Mouse (Mus musculus): ENCODE measurements around the gene Arhgef10l. TPM values are rescaled to one million over a fixed set of nuclear protein-coding genes. Genes with fewer than 3 reads are reported as not detected.

Arhgef10l gene
- polyA plus RNA-seq, 1 experiment = 26.0 TPM

DNA sequence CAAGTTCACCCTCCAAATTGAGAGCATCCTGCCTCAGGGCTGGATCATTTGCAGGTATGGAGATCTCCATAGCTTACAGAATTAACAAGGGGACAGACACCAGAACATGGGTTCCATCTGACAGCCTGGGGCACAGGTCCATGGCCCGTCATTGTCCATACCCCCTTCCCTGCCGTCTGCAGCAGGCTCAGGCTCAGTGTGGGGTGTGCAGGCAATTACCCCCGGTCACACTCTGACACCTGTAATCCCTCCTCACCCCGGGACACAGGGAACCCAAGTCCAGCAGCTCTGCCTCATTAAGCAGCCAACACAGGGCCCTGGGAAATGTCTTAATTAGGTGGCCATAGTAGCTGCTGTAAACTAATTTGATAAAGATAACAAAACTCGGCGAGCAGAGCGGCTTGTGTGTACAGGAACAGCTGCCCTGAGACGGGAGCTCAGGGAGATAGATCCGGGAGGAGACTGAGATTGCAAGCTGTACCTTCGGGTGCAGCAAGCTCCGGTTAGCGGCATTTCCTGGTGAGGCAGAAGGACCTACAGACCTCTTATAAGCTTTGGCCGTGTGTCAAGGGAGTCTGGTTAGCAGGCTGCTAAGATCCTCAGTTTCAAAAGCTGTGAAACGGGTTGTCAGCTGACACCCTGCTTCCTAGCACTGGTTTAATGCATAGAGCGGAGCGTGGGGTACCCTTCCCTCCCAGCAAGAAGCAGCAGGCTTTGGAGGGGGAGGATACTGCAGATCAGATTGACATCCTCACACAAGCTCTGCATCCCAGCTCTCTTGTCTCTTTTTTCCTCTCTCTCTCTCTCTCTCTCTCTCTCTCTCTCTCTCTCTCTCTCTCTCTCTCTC, 161.5 kb downstream of the Arhgef10l start:
- H3K27ac ChIP-seq (ENCODE audit: control insufficient read depth, insufficient read depth, low read length) = no peak overlapping the region
- no peak overlapping the region for H3K4me3 ChIP-seq (ENCODE audit: control insufficient read depth, insufficient read depth, low read length)
- TF ChIP-seq CTCF (IDR thresholded peaks at IDR 0.05; ENCODE audit: borderline replicate concordance, control insufficient read depth, extremely low read depth, insufficient read depth, low read length, poor library complexity) = no peak
- no peak for TF ChIP-seq POLR2A (IDR thresholded peaks at IDR 0.05; ENCODE audit: control insufficient read depth, extremely low read depth, insufficient read depth, low read length, poor library complexity)
- no peaks in the 10 kb centered on the region for H3K27me3 ChIP-seq (ENCODE audit: control insufficient read depth, insufficient read depth, low read length)
- no peaks in the 10 kb centered on the region for H3K4me1 ChIP-seq (replicated peaks; ENCODE audit: control insufficient read depth, insufficient read depth, low read length)
- no peak for DNase-seq
- H3K36me3 ChIP-seq (ENCODE audit: control insufficient read depth, insufficient read depth, low read length) = no peaks in the 10 kb centered on the region
- 19% methylated on average over 16 of the region's 16 CpGs for WGBS

DNA sequence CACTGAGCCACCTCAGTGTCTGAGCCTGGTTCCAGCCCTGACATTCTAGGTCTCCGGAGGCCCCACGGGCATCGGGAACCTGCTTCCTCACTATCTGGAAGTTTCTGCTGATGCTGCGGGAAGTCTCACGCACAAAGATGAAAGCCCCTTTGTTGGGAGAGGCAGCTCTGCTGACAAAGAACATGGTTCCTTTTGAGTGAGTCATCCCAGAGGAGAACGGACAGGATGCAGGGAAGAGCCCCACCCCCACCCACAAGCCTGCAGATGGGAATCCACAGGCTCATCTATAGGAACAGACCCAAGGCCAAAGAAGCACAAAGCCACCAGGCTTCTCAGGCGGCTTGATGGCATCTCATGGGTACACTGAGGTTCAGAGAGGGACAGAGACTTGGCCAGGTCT, 165.0 kb downstream of the Arhgef10l start:
- 28% methylated on average over 7 of the region's 7 CpGs for WGBS
- no peak overlapping the region for H3K4me3 ChIP-seq (ENCODE audit: control insufficient read depth, insufficient read depth, low read length)

GRCm38 (mm10) chr4:140499571-140499970, 166.2 kb downstream of the Arhgef10l start:
- Histone ChIP-seq H3K4me1 (replicated peaks; ENCODE audit: control insufficient read depth, insufficient read depth, low read length) (no peaks in the 10 kb centered on the region), H3K4me3 (ENCODE audit: control insufficient read depth, insufficient read depth, low read length) (no peak overlapping the region), H3K36me3 (ENCODE audit: control insufficient read depth, insufficient read depth, low read length) (no peaks in the 10 kb centered on the region), H3K27ac (ENCODE audit: control insufficient read depth, insufficient read depth, low read length) (no peak overlapping the region), H3K27me3 (ENCODE audit: control insufficient read depth, insufficient read depth, low read length) (no peaks in the 10 kb centered on the region)
- no peak for DNase-seq
- TF ChIP-seq POLR2A (IDR thresholded peaks at IDR 0.05; ENCODE audit: control insufficient read depth, extremely low read depth, insufficient read depth, low read length, poor library complexity) (no peak), CTCF (IDR thresholded peaks at IDR 0.05; ENCODE audit: borderline replicate concordance, control insufficient read depth, extremely low read depth, insufficient read depth, low read length, poor library complexity) (no peak)
- WGBS = 87% methylated on average over 6 of the region's 6 CpGs

More for the DNA sequence above, 165.0 kb downstream of the Arhgef10l start:
- H3K36me3 ChIP-seq (ENCODE audit: control insufficient read depth, insufficient read depth, low read length) = no peaks in the 10 kb centered on the region
- no peaks in the 10 kb centered on the region for H3K4me1 ChIP-seq (replicated peaks; ENCODE audit: control insufficient read depth, insufficient read depth, low read length)
- H3K27ac ChIP-seq (ENCODE audit: control insufficient read depth, insufficient read depth, low read length) = no peak overlapping the region
- no peak for DNase-seq
- no peaks in the 10 kb centered on the region for H3K27me3 ChIP-seq (ENCODE audit: control insufficient read depth, insufficient read depth, low read length)
- TF ChIP-seq CTCF (IDR thresholded peaks at IDR 0.05; ENCODE audit: borderline replicate concordance, control insufficient read depth, extremely low read depth, insufficient read depth, low read length, poor library complexity) = no peak
- no peak for TF ChIP-seq POLR2A (IDR thresholded peaks at IDR 0.05; ENCODE audit: control insufficient read depth, extremely low read depth, insufficient read depth, low read length, poor library complexity)

DNA sequence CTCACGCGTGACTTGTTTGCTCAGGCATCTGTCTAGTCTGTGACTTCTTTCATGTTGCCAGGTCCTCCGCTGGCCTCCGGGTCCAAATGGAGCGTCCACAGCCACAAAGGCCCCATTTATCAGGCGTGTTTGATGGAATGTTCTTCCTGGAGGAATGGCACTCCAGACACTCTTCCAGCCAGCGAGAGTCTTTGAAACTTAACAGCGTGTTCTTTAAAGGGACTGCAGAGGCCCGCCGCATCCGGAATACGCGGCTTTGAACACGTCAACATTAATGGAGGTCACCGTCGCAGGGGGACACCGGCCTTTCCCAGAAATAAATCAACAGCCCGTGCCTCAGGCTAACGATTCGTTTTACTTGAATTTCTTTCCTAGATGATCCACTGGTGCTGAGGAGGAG, 168.6 kb downstream of the Arhgef10l start:
- no peak for DNase-seq
- H3K4me3 ChIP-seq (ENCODE audit: control insufficient read depth, insufficient read depth, low read length) = no peak overlapping the region
- TF ChIP-seq POLR2A (IDR thresholded peaks at IDR 0.05; ENCODE audit: control insufficient read depth, extremely low read depth, insufficient read depth, low read length, poor library complexity) (no peak), CTCF (IDR thresholded peaks at IDR 0.05; ENCODE audit: borderline replicate concordance, control insufficient read depth, extremely low read depth, insufficient read depth, low read length, poor library complexity) (no peak)
- H3K27ac ChIP-seq (ENCODE audit: control insufficient read depth, insufficient read depth, low read length) = no peak overlapping the region
- 92% methylated on average over 20 of the region's 20 CpGs for WGBS
- no peaks in the 10 kb centered on the region for H3K36me3 ChIP-seq (ENCODE audit: control insufficient read depth, insufficient read depth, low read length)
- no peaks in the 10 kb centered on the region for H3K27me3 ChIP-seq (ENCODE audit: control insufficient read depth, insufficient read depth, low read length)
- no peaks in the 10 kb centered on the region for H3K4me1 ChIP-seq (replicated peaks; ENCODE audit: control insufficient read depth, insufficient read depth, low read length)

GRCm38 (mm10) chr4:140491555-140491954, 174.3 kb downstream of the Arhgef10l start:
- no peak overlapping the region for H3K27ac ChIP-seq (ENCODE audit: control insufficient read depth, insufficient read depth, low read length)
- 36% methylated on average over 5 of the region's 5 CpGs for WGBS
- DNase-seq = no peak
- no peak overlapping the region for H3K4me3 ChIP-seq (ENCODE audit: control insufficient read depth, insufficient read depth, low read length)
- no peaks in the 10 kb centered on the region for H3K4me1 ChIP-seq (replicated peaks; ENCODE audit: control insufficient read depth, insufficient read depth, low read length)
- H3K36me3 ChIP-seq (ENCODE audit: control insufficient read depth, insufficient read depth, low read length) = no peaks in the 10 kb centered on the region
- H3K27me3 ChIP-seq (ENCODE audit: control insufficient read depth, insufficient read depth, low read length) = no peaks in the 10 kb centered on the region
- TF ChIP-seq CTCF (IDR thresholded peaks at IDR 0.05; ENCODE audit: borderline replicate concordance, control insufficient read depth, extremely low read depth, insufficient read depth, low read length, poor library complexity) (no peak), POLR2A (IDR thresholded peaks at IDR 0.05; ENCODE audit: control insufficient read depth, extremely low read depth, insufficient read depth, low read length, poor library complexity) (no peak)

DNA sequence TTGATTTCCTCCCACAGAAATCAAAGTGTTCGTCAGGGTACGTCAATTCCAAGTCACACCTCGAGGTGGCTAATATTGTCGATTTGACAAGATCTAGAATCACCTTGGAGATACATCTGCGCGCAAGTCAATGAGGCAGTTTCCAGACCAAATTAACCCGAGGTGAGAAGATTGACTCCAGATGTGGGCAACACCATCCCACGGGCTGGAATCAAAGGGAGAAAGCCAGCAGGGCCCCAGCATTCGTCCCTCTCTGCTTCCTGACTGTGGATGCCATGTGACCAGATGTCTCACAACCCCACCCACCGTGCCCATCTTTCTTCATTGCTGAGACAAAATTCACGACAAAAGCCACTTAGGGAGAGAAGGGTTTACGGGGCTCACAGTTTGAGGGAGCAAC, 180.4 kb downstream of the Arhgef10l start:
- Histone ChIP-seq H3K4me3 (ENCODE audit: control insufficient read depth, insufficient read depth, low read length) (no peak overlapping the region), H3K27me3 (ENCODE audit: control insufficient read depth, insufficient read depth, low read length) (no peaks in the 10 kb centered on the region), H3K4me1 (replicated peaks; ENCODE audit: control insufficient read depth, insufficient read depth, low read length) (no peaks in the 10 kb centered on the region), H3K36me3 (ENCODE audit: control insufficient read depth, insufficient read depth, low read length) (no peaks in the 10 kb centered on the region), H3K27ac (ENCODE audit: control insufficient read depth, insufficient read depth, low read length) (no peak overlapping the region)
- WGBS = 65% methylated on average over 12 of the region's 12 CpGs
- TF ChIP-seq CTCF (IDR thresholded peaks at IDR 0.05; ENCODE audit: borderline replicate concordance, control insufficient read depth, extremely low read depth, insufficient read depth, low read length, poor library complexity) = no peak
- no peak for TF ChIP-seq POLR2A (IDR thresholded peaks at IDR 0.05; ENCODE audit: control insufficient read depth, extremely low read depth, insufficient read depth, low read length, poor library complexity)
- DNase-seq = no peak

Measured in thymus, adult 2 months (tissue).